Mouse (Mus musculus) stomach, embryonic 15.5 days (tissue): ENCODE data around the gene Igf2bp1. TPM values are rescaled to one million over a fixed set of nuclear protein-coding genes. Genes with fewer than 3 reads are reported as not detected.

Source experiments
- ATAC-seq: fragments of 200-750 bp; cut with Nextera tagmentation; 2 replicates; pipeline ENCODE4 v1.8.0; 2017; ENCODE audit warnings: low read depth, moderate number of reproducible peaks, moderate TSS enrichment; ENCODE audit not compliant: insufficient read depth, low FRiP score
- H3K27ac ChIP-seq: fragments of 300-500 bp; sonication (generic); 2 replicates; pipeline ENCODE4 v1.5.1; 2015; ENCODE audit warnings: mild to moderate bottlenecking, inconsistent platforms
- H3K27me3 ChIP-seq: fragments of 300-500 bp; sonication (generic); replicated peaks from 2 replicates; pipeline ENCODE4 v1.6.1; 2015; ENCODE audit warnings: inconsistent platforms
- H3K36me3 ChIP-seq: fragments of 300-500 bp; sonication (generic); 2 replicates; pipeline ENCODE4 v1.6.1; 2015; ENCODE audit warnings: inconsistent platforms
- H3K4me1 ChIP-seq: fragments of 300-500 bp; sonication (generic); 2 replicates; pipeline ENCODE4 v1.6.1; 2015; ENCODE audit warnings: inconsistent platforms
- H3K4me2 ChIP-seq: fragments of 300-500 bp; sonication (generic); 2 replicates; pipeline ENCODE4 v1.6.1; 2015; ENCODE audit warnings: mild to moderate bottlenecking, inconsistent platforms
- H3K4me3 ChIP-seq: fragments of 300-500 bp; sonication (generic); replicated peaks from 2 replicates; pipeline ENCODE4 v1.5.1; 2015; ENCODE audit warnings: inconsistent platforms
- H3K9ac ChIP-seq: fragments of 300-500 bp; sonication (generic); 2 replicates; pipeline ENCODE4 v1.6.1; 2015; ENCODE audit warnings: inconsistent platforms
- H3K9me3 ChIP-seq: fragments of 300-500 bp; sonication (generic); 2 replicates; pipeline ENCODE4 v1.6.1; 2016; ENCODE audit warnings: inconsistent platforms
- WGBS: fragments of 180-500 bp; shearing (Covaris S2); methylation state at CpG from one replicate; pipeline ENCODE4 v1.1.7; 2015; 5-methylcytosine and 5-hydroxymethylcytosine counted together
- polyA plus RNA-seq: library from polyadenylated mRNA; unstranded; fragments of >200 nt; fragmentation: Nextera tagmentation; extraction: Ambion mirVana; gene quantifications from 2 replicates; pipeline ENCODE4 v1.2.1, GENCODE M21; 2015

The Igf2bp1 gene
- polyA plus RNA-seq = 27.8 and 31.0 TPM in 2 replicates

DNA sequence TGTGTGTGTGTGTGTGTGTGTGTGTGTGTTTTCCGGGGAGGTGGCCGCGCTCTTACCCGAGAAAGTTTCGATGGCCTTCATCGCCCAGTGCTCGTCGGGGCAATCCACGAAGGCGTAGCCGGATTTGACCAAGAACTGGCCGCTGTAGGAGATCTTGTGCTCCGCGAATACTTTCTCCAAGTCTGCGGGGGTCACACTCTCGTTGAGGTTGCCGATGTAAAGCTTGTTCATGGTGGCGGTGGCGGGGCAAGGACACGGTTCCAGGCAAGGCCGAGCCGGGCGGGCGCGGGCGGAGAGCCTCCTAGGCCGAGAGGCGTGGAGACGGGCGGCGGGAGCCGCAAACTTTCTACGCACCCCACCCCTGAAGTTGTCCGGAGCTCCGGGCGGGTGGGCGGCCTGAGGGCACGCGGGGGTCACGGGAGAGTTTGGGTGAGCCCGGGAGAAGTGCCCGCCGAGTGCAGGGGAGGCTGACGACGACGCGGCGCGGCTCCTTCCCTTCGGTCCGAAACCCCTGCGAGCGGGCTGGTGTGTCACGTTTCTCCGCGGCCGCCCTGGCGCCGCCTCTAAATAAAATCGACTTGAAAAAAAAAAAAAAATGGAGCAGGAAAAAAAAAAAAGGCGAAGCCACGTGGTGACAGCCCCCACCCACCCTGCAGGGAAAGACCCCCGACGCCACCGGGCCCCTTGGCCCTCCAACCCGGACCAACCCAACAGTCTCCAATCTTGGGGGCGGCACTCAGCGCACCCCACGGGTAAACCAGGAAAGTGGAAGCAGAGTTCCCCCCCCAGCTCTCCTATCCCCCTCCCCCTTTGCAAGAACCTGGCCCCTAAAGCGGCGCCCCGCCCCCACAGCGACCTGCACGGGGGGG is at the start of gene Igf2bp1:
Gene Igf2bp1, minus strand, starts transcription at position 538 of the 869 bp plus-strand sequence.
- peaks cover 7% of the 10 kb centered on the region; the same call in 1 of the 2 replicates for H3K27me3 ChIP-seq
- H3K36me3 ChIP-seq = no peaks in the 10 kb centered on the region
- WGBS = under 1% methylated on average over 67 of the region's 74 CpGs
- H3K9ac ChIP-seq = peak within 1 kb of the TSS; percentile 81
- H3K4me2 ChIP-seq = peak within 1 kb of the TSS; percentile 98
- peaks cover 27% of the 10 kb centered on the region for H3K4me1 ChIP-seq
- peak within 1 kb of the TSS; percentile 93 for H3K27ac ChIP-seq
- ATAC-seq = peak; percentile 54
- H3K9me3 ChIP-seq = no peaks in the 10 kb centered on the region
- H3K4me3 ChIP-seq = peak within 1 kb of the TSS; percentile 68

DNA sequence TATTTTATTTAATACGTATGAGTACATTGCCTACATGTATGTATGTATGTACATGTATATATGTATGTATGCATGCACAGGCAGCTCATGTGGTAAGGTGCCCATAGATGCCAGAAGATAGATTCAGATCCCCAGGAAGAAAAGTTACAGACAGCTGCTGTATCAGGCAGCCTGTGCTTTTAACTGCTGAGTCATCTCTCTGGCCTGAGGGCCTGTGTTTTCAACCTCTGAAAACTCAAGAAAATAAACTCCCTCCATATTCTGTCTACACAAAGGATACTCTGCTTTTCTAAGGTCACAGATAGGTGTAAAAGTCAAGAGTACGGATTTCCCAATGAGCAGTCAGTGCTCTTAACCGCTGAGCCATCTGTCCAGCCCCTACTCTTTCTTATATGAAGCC is 45.1 kb upstream of the Igf2bp1 start:
- Histone ChIP-seq H3K9me3 (no peaks in the 10 kb centered on the region), H3K4me1 (no peaks in the 10 kb centered on the region), H3K4me3 (no peak overlapping the region), H3K27ac (no peak overlapping the region), H3K27me3 (no peaks in the 10 kb centered on the region), H3K36me3 (peaks cover 57% of the 10 kb centered on the region), H3K9ac (no peak overlapping the region), H3K4me2 (no peak overlapping the region)
- WGBS = 93% methylated on average over 3 of the region's 3 CpGs
- no peak for ATAC-seq

DNA sequence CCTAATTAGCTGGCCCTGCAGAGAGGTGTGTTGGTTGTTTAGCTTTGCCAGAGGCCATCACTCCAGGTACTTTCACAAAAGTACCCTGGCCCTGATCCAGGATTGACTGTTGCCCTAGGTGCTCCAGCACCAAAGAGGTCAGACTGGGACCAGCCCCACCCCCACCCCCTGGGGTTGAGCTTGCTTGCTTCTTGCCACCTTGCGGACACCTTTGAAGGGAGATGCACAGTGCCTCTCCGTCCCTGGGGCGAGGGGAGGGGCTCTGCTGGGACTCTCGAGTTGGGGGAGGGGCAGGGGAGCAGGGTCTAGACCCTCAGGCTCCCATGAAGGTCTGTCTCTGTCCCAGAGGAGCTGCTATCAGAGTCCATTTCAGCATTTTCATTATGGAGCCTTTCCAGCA is 44.2 kb upstream of the Igf2bp1 start:
- Histone ChIP-seq H3K27me3 (no peaks in the 10 kb centered on the region), H3K4me3 (no peak overlapping the region), H3K4me1 (no peaks in the 10 kb centered on the region), H3K4me2 (no peak overlapping the region), H3K27ac (no peak overlapping the region), H3K9me3 (no peaks in the 10 kb centered on the region), H3K36me3 (peaks cover 55% of the 10 kb centered on the region), H3K9ac (no peak overlapping the region)
- WGBS = 82% methylated on average over 4 of the region's 4 CpGs
- no peak for ATAC-seq

DNA sequence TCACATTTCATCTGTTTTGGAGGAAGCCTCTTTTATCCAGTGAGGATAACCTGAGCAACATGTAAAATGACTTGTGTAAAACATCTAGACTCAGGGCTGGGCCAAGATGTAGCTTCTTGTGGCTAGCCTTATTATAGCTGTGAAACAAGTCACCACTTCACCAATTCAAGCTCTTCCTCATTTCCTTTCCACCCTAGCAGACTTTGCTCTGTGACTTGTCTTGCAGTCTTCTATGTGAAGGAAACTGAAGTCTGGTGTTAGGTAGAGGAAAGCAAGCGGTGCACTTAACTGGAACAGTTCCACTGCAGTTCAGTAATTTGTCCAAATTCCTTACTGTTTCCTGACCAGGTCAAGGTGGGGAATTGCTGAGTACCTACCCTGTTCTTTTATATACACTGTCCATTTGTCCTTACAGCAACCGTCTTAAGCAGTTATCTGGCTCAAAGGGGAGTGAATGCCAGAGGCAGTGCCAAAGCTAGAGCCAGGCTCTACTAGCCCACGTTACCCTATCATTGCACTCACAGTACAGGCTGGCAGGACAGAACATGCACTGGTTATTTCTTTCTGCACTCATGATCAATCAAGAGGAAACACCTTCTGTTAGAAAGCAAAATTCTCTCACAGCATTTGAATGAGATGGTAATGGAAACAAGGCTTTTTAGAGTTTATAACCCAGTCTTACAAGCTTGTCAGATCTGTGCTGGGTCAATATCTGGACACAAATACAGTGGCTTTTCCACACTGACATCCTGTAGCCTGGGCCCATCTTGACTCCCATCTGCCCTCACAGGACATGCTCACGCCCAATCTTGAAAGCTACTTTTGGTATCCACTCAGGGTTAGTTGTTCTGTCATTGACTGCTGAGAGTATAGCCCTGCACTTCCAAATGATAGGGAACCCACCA is 42.0 kb upstream of the Igf2bp1 start:
- no peak overlapping the region for H3K9ac ChIP-seq
- H3K36me3 ChIP-seq = peaks cover 42% of the 10 kb centered on the region
- H3K4me2 ChIP-seq = no peak overlapping the region
- no peaks in the 10 kb centered on the region for H3K4me1 ChIP-seq
- no peak for ATAC-seq
- no peak overlapping the region for H3K4me3 ChIP-seq
- no peak overlapping the region for H3K27ac ChIP-seq
- H3K27me3 ChIP-seq = no peaks in the 10 kb centered on the region
- WGBS = 86% methylated on average over 4 of the region's 4 CpGs
- no peaks in the 10 kb centered on the region for H3K9me3 ChIP-seq

DNA sequence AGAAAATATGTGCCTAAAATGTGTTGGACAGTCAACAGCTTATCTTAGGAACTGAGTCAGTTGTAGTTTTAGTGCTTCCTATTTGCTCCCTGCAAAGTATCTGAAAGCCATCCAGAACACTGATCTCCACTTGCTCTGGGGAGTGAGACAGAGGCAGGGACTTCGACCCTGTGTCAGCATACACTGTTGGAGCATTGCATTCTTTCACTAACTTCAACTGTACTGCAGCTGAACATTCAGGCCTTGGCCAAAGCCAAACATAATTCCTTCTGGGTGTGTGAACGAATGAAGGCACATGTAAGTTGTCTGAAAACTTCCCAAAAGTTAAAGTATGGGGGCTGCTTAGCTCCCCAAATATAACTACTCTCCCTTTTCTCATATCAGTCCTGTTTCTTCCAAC is 41.1 kb upstream of the Igf2bp1 start:
- peaks cover 37% of the 10 kb centered on the region for H3K36me3 ChIP-seq
- H3K9ac ChIP-seq = no peak overlapping the region
- H3K4me3 ChIP-seq = no peak overlapping the region
- H3K4me1 ChIP-seq = no peaks in the 10 kb centered on the region
- no peaks in the 10 kb centered on the region for H3K9me3 ChIP-seq
- H3K27ac ChIP-seq = no peak overlapping the region
- 75% methylated on average over 2 of the region's 2 CpGs for WGBS
- no peak overlapping the region for H3K4me2 ChIP-seq
- ATAC-seq = no peak
- no peaks in the 10 kb centered on the region for H3K27me3 ChIP-seq

DNA sequence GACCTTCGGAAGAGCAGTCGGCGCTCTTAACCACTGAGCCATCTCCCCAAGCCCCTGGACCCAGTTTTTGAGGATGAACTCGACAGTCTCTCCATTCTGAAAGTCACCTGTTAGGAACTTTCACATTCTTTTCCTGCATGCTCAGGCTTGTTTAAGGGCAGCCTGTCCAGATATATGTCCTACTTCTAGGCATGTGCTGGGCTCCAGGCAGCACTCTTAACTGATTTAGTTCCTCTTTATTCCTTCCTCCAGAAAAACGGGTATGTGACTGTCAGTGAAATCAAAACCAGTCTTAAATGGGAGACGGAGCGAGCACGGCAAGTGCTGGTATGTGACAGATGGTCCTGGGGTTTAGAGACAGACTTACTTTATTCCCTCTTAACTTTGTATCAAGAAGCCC is 40.3 kb upstream of the Igf2bp1 start:
- H3K27me3 ChIP-seq = no peaks in the 10 kb centered on the region
- H3K4me1 ChIP-seq = no peaks in the 10 kb centered on the region
- peaks cover 30% of the 10 kb centered on the region for H3K36me3 ChIP-seq
- no peak overlapping the region for H3K27ac ChIP-seq
- no peak overlapping the region for H3K4me3 ChIP-seq
- no peaks in the 10 kb centered on the region for H3K9me3 ChIP-seq
- H3K9ac ChIP-seq = no peak overlapping the region
- no peak for ATAC-seq
- H3K4me2 ChIP-seq = no peak overlapping the region
- 80% methylated on average over 8 of the region's 8 CpGs for WGBS

DNA sequence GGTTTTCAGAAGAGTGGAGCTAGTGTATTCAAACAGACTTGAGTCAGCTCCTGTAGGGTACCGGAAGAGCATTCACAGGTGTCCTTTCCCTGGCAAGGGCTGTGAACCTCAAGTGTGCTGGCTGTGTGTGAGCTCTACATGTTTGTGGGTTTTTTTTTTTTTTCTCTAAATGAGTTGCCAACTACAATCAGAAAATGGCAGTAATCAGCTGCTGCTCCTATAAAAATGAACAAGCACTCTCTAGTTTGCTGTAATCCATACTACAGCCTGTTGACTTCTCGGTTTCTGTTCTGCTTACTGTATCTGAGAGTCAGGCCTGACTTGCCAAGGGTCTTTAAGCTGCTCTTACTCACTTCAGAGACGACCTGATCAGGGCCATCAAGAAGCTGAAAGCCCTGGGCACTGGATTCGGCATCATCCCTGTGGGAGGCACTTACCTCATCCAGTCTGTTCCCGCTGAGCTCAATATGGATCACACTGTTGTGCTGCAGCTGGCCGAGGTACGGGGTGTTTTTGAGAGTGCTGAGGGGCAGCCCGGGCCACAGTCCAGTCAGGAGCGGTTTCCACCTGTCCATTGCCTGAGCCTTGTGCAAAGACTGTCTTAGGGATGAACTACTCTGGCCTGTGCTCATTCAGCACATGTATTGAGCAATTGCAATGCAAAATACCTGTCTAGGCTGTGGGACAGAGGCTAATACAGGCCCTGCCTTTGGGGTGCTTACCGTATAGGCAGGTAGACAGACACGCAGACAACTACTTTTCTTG is 39.2 kb upstream of the Igf2bp1 start:
- 88% methylated on average over 11 of the region's 11 CpGs for WGBS

DNA sequence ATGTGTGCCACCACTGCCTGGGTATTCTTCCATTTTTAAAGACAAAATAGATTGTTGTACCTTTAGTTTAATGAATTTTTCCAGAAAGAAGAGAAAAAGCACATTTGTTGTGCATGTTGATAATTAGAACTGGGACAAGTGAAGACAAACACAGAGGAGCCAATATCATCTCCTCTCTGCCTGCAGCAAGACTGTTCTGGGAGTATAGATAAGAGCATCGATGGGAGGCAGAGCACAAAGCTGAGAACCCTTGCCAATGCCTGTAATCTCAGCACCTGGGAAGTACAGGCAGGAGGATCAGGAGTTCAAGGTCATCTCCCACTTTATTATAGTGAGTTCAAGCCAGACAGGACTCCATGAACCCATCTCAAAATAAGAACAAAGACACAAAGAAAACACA is 32.8 kb upstream of the Igf2bp1 start:
- Histone ChIP-seq H3K36me3 (peaks cover 4% of the 10 kb centered on the region; the same call in 1 of the 2 replicates), H3K27me3 (no peaks in the 10 kb centered on the region), H3K4me1 (0 out of 2 replicates have a peak, but pooled peaks cover 4% of the 10 kb centered on the region), H3K9me3 (no peaks in the 10 kb centered on the region), H3K4me2 (no peak overlapping the region), H3K4me3 (no peak overlapping the region), H3K27ac (no peak overlapping the region), H3K9ac (no peak overlapping the region)
- no peak for ATAC-seq
- 77% methylated on average over 1 of the region's 1 CpGs for WGBS

More for the DNA sequence above, 39.2 kb upstream of the Igf2bp1 start:
- H3K9ac ChIP-seq = no peak overlapping the region
- ATAC-seq = no peak; the same call in 1 of the 2 replicates
- no peak overlapping the region for H3K4me2 ChIP-seq
- no peak overlapping the region for H3K4me3 ChIP-seq
- H3K27me3 ChIP-seq = no peaks in the 10 kb centered on the region
- peaks cover 20% of the 10 kb centered on the region for H3K36me3 ChIP-seq
- no peaks in the 10 kb centered on the region for H3K9me3 ChIP-seq
- H3K4me1 ChIP-seq = no peaks in the 10 kb centered on the region
- H3K27ac ChIP-seq = no peak overlapping the region

DNA sequence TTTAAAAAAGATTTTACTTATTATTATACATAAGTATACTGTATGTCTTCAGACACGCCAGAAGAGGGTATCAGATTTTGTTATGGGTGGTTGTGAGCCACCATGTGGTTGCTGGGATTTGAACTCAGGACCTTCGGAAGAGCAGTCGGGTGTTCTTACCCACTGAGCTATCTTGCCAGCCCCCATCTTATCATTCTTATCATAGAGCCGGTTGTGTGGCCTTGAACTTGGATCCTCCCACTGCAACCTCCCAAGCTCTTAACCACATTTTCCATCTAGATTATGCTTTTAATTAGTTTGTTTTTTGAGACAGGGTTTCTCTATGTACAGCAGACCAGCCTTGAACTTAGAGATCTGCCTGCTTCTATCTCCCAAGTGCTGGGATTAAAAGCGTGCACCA is 31.8 kb upstream of the Igf2bp1 start:
- Histone ChIP-seq H3K9me3 (no peaks in the 10 kb centered on the region), H3K27ac (no peak overlapping the region), H3K9ac (no peak overlapping the region), H3K4me1 (0 out of 2 replicates have a peak, but pooled peaks cover 4% of the 10 kb centered on the region), H3K4me3 (no peak overlapping the region), H3K36me3 (0 out of 2 replicates have a peak, but pooled peaks cover 4% of the 10 kb centered on the region), H3K4me2 (no peak overlapping the region), H3K27me3 (no peaks in the 10 kb centered on the region)
- no peak for ATAC-seq
- WGBS = 86% methylated on average over 5 of the region's 5 CpGs

DNA sequence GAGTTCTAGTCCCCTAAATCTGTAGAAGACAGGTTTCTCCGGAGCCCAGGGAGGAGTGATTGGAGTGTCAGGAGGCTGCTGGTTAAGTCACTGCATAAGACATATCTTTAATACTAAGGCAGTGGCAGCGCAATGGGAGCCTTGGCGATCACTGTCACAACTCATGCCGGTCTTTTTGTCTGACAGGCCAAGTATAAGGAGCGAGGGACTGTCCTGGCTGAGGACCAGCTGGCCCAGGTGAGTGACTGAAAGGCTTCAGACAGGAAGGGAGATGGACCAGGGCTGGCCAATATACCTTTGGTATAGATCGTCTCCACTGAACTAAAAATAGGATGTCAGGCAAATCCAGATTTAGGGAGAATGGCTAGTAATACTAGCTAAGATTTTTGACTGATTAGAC is 29.4 kb upstream of the Igf2bp1 start:
- H3K4me2 ChIP-seq = peak overlapping the region; percentile 92
- ATAC-seq = no peak
- WGBS = 9% methylated on average over 6 of the region's 6 CpGs
- H3K9ac ChIP-seq = peak overlapping the region; percentile 52; the same call in 1 of the 2 replicates
- H3K36me3 ChIP-seq = 0 out of 2 replicates have a peak, but pooled peaks cover 4% of the 10 kb centered on the region
- H3K9me3 ChIP-seq = no peaks in the 10 kb centered on the region
- peak overlapping the region; percentile 78 for H3K4me3 ChIP-seq
- H3K27ac ChIP-seq = no peak overlapping the region
- H3K4me1 ChIP-seq = 0 out of 2 replicates have a peak, but pooled peaks cover 4% of the 10 kb centered on the region
- H3K27me3 ChIP-seq = no peaks in the 10 kb centered on the region

DNA sequence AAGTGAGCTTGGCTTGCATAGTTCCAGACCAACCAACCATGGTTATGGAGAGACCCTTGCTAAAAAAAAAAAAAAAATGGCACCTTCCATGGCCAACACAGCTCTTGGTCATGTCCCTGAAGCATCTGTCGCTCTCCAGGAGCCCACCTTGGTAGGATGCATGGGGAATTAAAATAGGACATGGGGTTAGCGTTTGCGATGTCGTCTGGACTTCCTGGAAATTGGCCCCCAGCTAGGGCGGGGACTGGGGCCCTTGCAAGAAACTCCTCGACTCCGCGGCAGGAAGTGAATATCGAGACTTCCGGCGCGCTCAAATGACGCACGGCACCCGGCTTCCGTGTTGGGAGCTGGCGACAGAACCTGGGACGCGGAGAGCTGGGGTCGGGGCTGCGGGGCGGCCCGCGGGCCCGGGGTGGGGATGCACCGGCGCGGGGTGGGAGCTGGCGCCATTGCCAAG is 28.9 kb upstream of the Igf2bp1 start, which contains the start of gene Snf8:
Gene Snf8, plus strand, starts transcription at position 290 of the 457 bp plus-strand sequence.
- Histone ChIP-seq H3K9me3 (no peaks in the 10 kb centered on the region), H3K27me3 (no peaks in the 10 kb centered on the region), H3K4me3 (peak within 1 kb of the TSS; percentile 78), H3K27ac (peak within 1 kb of the TSS; percentile 41; the same call in 1 of the 2 replicates), H3K36me3 (0 out of 2 replicates have a peak, but pooled peaks cover 4% of the 10 kb centered on the region), H3K4me2 (peak within 1 kb of the TSS; percentile 92), H3K4me1 (0 out of 2 replicates have a peak, but pooled peaks cover 4% of the 10 kb centered on the region), H3K9ac (peak within 1 kb of the TSS; percentile 52; the same call in 1 of the 2 replicates)
- ATAC-seq = peak; percentile 71
- under 1% methylated on average over 29 of the region's 29 CpGs for WGBS
